Mouse (Mus musculus): ENCODE measurements around the gene Ncs1.

DNA sequence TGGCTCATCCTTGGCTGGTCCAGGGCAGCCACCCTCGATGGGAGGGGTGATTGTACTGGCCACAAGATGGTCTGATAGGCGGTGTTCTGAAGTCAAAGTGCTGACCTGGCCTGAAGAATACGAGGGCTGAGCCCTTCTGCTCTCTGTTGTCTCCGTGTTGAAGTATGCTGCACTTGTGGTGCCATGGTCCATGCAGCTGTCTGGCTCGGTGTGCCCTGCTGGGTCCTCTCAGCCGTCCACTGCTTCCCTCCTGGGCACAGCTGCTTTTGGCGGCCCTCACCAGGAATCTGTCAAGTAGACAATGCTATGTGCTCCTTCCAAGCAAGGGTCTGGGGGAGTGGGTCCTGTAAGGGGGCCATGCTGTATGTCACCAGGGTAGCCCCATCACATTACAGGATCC is 24.8 kb upstream of the Ncs1 start:
- TF ChIP-seq CTCF (conservative IDR thresholded peaks at IDR 0.05; ENCODE audit: low read length) (no peak), NANOG (IDR thresholded peaks at IDR 0.05; ENCODE audit: borderline replicate concordance, low read length) (no peak)

All from E14TG2a.4 (cell line).